Mouse (Mus musculus): ENCODE data around the gene Casp8ap2. TPM values are rescaled to one million over a fixed set of nuclear protein-coding genes. Genes with fewer than 3 reads are reported as not detected.

Gene Casp8ap2
- polyA plus RNA-seq (2014; fragmentation: Illumina TruSeq; extraction: RNeasy Lipid Tissue Mini Kit (QIAGEN cat#74804); ENCODE audit: low replicate concordance), result 26.6 TPM

GRCm38 (mm10) chr4:32615034-32615881 is at the start of gene Casp8ap2:
TSS of gene Casp8ap2 (plus strand) at chr4:32615451.

DNA sequence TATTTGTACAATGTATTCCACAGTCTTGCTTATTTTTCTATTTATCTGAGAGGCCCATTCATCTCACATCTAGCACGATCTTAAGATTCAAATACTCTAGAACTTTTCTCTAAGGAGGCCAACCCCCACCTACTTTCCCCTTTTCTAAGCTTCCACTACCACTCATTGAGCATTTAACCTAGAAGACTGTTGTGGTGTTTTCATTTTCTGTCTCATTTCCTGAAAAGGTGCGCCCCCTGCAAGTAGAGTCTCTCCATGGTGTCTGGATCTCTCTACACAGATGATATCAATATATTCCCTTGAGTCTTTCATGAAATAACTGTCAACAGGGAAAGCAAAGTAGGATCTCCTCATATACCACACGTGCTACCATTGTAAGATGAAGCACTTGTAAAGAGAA is 12.6 kb upstream of the Casp8ap2 start, which contains the start of gene Gja10:
Gene Gja10 (minus strand): TSS at position 101 of the 400 bp plus-strand sequence.

DNA sequence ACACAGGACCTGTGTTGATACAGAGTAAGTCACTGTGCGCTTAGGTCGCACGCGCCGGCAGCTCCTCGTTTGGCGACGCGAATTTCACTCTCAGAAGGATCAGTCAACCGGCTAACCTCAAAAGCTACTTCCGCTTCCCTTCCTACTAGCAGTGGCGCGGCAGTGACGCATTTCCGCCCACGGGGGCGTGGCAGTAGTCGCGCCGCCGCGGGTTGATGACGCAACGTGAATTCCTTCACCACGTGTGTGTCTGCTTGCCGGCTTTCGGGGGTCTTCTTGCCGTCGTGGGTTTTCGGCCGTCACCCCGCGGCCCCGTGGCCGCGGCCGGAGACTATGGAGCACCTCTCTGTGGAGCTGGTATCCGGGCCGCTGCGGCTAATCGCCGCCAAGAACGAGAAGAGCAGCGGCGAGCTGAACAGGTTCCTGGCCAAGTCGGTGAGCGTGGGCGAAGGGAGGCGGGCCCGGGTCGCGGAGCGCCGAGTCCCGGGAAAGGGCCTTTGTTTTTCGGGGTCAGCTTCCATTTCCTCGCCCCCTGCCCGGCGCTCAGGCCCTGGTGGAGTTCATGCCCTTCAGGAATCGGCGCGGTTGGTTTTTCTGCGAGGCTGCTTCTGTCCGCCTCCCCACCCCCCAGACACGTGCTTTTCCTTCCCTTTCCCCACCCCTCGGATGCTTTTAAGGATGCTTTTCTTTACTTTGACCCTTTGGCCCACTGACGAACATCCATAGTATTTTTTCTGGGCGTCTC is 41.8 kb downstream of the Casp8ap2 start, which contains the start of gene Mdn1:
Gene Mdn1 (plus strand): TSS at position 202 of the 745 bp plus-strand sequence.

Other genes starting within 250 kb of the Casp8ap2 start
- not detected for gene Gja10, start 12.7 kb upstream of the Casp8ap2 start, polyA plus RNA-seq (2014; fragmentation: Illumina TruSeq; extraction: RNeasy Lipid Tissue Mini Kit (QIAGEN cat#74804); ENCODE audit: low replicate concordance)
- gene Mdn1, start 41.7 kb downstream of the Casp8ap2 start, polyA plus RNA-seq (2014; fragmentation: Illumina TruSeq; extraction: RNeasy Lipid Tissue Mini Kit (QIAGEN cat#74804); ENCODE audit: low replicate concordance), result 9.7 TPM
- 59.6 TPM for gene Lyrm2, start 184.8 kb downstream of the Casp8ap2 start, polyA plus RNA-seq (2014; fragmentation: Illumina TruSeq; extraction: RNeasy Lipid Tissue Mini Kit (QIAGEN cat#74804); ENCODE audit: low replicate concordance)